Mouse (Mus musculus): ENCODE results near the gene Asic2.

The Asic2 gene

GRCm38 (mm10) chr11:81964561-81964960, 3.7 kb downstream of the Asic2 start:
- DNase-seq (ENCODE audit: low spot score in 2 of 2), result no peak

GRCm38 (mm10) chr11:81954398-81954797, 13.9 kb downstream of the Asic2 start:
- DNase-seq (ENCODE audit: low spot score in 2 of 2), result no peak

GRCm38 (mm10) chr11:81948021-81948420, 20.2 kb downstream of the Asic2 start:
- DNase-seq (ENCODE audit: low spot score in 2 of 2), result no peak

- no peak for DNase-seq (ENCODE audit: low spot score in 2 of 2)
Measured at GRCm38 (mm10) chr11:81942167-81942566, 26.1 kb downstream of the Asic2 start.

GRCm38 (mm10) chr11:81940988-81941387, 27.3 kb downstream of the Asic2 start:
- peak in 1 of 2 experiments; percentile 38 for DNase-seq (ENCODE audit: low spot score in 2 of 2)

GRCm38 (mm10) chr11:81937516-81937915, 30.7 kb downstream of the Asic2 start:
- no peak for DNase-seq (ENCODE audit: low spot score in 2 of 2)

- no peak for DNase-seq (ENCODE audit: low spot score in 2 of 2)
Measured at GRCm38 (mm10) chr11:81926393-81926792, 41.9 kb downstream of the Asic2 start.

GRCm38 (mm10) chr11:81923626-81924025, 44.6 kb downstream of the Asic2 start:
- no peak for DNase-seq (ENCODE audit: low spot score in 2 of 2)

GRCm38 (mm10) chr11:81923096-81923495, 45.2 kb downstream of the Asic2 start:
- no peak for DNase-seq (ENCODE audit: low spot score in 2 of 2)

- DNase-seq (ENCODE audit: low spot score in 2 of 2), result no peak
Measured at GRCm38 (mm10) chr11:81915501-81915900, 52.8 kb downstream of the Asic2 start.

GRCm38 (mm10) chr11:81913071-81913470, 55.2 kb downstream of the Asic2 start:
- no peak for DNase-seq (ENCODE audit: low spot score in 2 of 2)

GRCm38 (mm10) chr11:81909397-81909894, 58.8 kb downstream of the Asic2 start:
- DNase-seq (ENCODE audit: low spot score in 2 of 2), result no peak

GRCm38 (mm10) chr11:81908760-81909159, 59.5 kb downstream of the Asic2 start:
- no peak for DNase-seq (ENCODE audit: low spot score in 2 of 2)

GRCm38 (mm10) chr11:81902318-81902717, 65.9 kb downstream of the Asic2 start:
- DNase-seq (ENCODE audit: low spot score in 2 of 2), result no peak

- DNase-seq (ENCODE audit: low spot score in 2 of 2), result peak; percentile 19 to 33
Measured at GRCm38 (mm10) chr11:81897547-81898354, 70.5 kb downstream of the Asic2 start.

GRCm38 (mm10) chr11:81896511-81896910, 71.7 kb downstream of the Asic2 start:
- DNase-seq (ENCODE audit: low spot score in 2 of 2), result no peak

- DNase-seq (ENCODE audit: low spot score in 2 of 2), result no peak
Measured at GRCm38 (mm10) chr11:81871506-81872213, 96.6 kb downstream of the Asic2 start.

GRCm38 (mm10) chr11:81865661-81866382, 102.4 kb downstream of the Asic2 start:
- DNase-seq (ENCODE audit: low spot score in 2 of 2), result peak; percentile 26 to 29

- peak in 1 of 2 experiments; percentile 56 for DNase-seq (ENCODE audit: low spot score in 2 of 2)
Measured at GRCm38 (mm10) chr11:81860250-81860972, 107.8 kb downstream of the Asic2 start, which contains the start of gene 5530401A14Rik. Gene 5530401A14Rik, plus strand, starts transcription at chr11:81860673.

GRCm38 (mm10) chr11:81847773-81848490, 120.3 kb downstream of the Asic2 start:
- DNase-seq (ENCODE audit: low spot score in 2 of 2), result no peak

GRCm38 (mm10) chr11:81845686-81846036, 122.6 kb downstream of the Asic2 start:
- no peak for DNase-seq (ENCODE audit: low spot score in 2 of 2)
